Mouse (Mus musculus) thymus, adult 2 months (tissue): ENCODE measurements around the gene Tceanc2.

Experiments
- CTCF ChIP-seq: fragments of 200-500 bp; IDR thresholded peaks from 2 replicates; pipeline ENCODE4 v1.5.1; 2012; ENCODE audit warnings: mild to moderate bottlenecking, control low read depth, low read length, moderate library complexity, borderline replicate concordance; ENCODE audit not compliant: control insufficient read depth, poor library complexity, insufficient read depth; ENCODE audit errors: extremely low read depth
- POLR2A ChIP-seq: fragments of 200-500 bp; IDR thresholded peaks from 2 replicates; pipeline ENCODE4 v1.6.1; 2012; ENCODE audit warnings: mild to moderate bottlenecking, low read length, control low read depth, moderate library complexity; ENCODE audit not compliant: control insufficient read depth, poor library complexity, insufficient read depth; ENCODE audit errors: extremely low read depth

GRCm38 (mm10) chr4:107098375-107098774 is 80.5 kb downstream of the Tceanc2 start:
- TF ChIP-seq CTCF, result no peak
- no peak for TF ChIP-seq POLR2A
